Mouse (Mus musculus) embryonic stem cell, embryonic (primary cell): ENCODE measurements at regions not wholly inside any gene's neighbourhood (a gene's known extent, or its start where the extent isn't known, plus 50 kb on each side); places are given as distances from the start of the nearest gene placed in this dataset.
"Not testable (repeated sequence)": the region's sequence is repeated elsewhere in the genome, so short reads cannot be mapped to it uniquely, and the experiment has no call there.

Experiments
- CTCF ChIA-PET, 4 experiments: fragments of 300-600 bp in 2 of 4; fragments of 350-600 bp in 2 of 4; sonication (Branson Sonifier 250); formaldehyde crosslinking; loops; one replicate each; lab custom pipeline; 2022; ENCODE audit warnings: inconsistent platforms in 2 of 4; lab: Charles Lee
- POLR2A ChIA-PET, 4 experiments: fragments of 300-600 bp in 2 of 4; fragments of 350-600 bp in 2 of 4; sonication (Branson Sonifier 250); formaldehyde crosslinking; loops; one replicate each; lab custom pipeline; 2022; ENCODE audit warnings: antibody characterized with exemption in 4 of 4, inconsistent platforms in 1 of 4; lab: Charles Lee

- POLR2A ChIA-PET: interaction anchor here in 1 of 4 experiments (0.8 to 1.5 kb wide), 3 partner anchors 11 to 39 kb away, joined by 3 read pairs; no protein-coding TSS in a partner anchor
- CTCF ChIA-PET: interaction anchor here in 3 of 4 experiments (0.9 to 2.7 kb wide), 9 partner anchors 13 to 489 kb away, joined by 3 to 13 read pairs (median 6); no protein-coding TSS in a partner anchor
These were observed 293.1 kb downstream of the Ajap1 start for GRCm38 (mm10) chr4:153189485-153189884.

- CTCF ChIA-PET: interaction anchor here (0.5 to 2.7 kb wide), 13 partner anchors 9 to 916 kb away, joined by 3 to 13 read pairs (median 5); no protein-coding TSS in a partner anchor
- POLR2A ChIA-PET: interaction anchor here in 2 of 4 experiments (0.8 to 1.5 kb wide), 5 partner anchors 12 to 48 kb away, joined by 3 to 4 read pairs (median 3); no protein-coding TSS in a partner anchor
These were observed 294.0 kb downstream of the Ajap1 start for GRCm38 (mm10) chr4:153188504-153189031.

- CTCF ChIA-PET: interaction anchor here in 3 of 4 experiments (0.5 to 2.7 kb wide), 5 partner anchors 13 to 525 kb away, joined by 3 to 13 read pairs (median 6); no protein-coding TSS in a partner anchor
- POLR2A ChIA-PET: interaction anchor here in 2 of 4 experiments (1.2 to 1.5 kb wide), 3 partner anchors 19 to 49 kb away, joined by 3 to 4 read pairs (median 3); no protein-coding TSS in a partner anchor
These were observed 294.6 kb downstream of the Ajap1 start for GRCm38 (mm10) chr4:153187959-153188503.

- ChIA-PET CTCF (interaction anchor here in 1 of 4 experiments (1.0 kb wide), 1 partner anchor 304 kb away, joined by 3 read pairs; no protein-coding TSS in a partner anchor), POLR2A (interaction anchor here in 1 of 4 experiments (1.1 kb wide), 1 partner anchor 40 kb away, joined by 3 read pairs; no protein-coding TSS in a partner anchor)
These were observed 305.1 kb downstream of the Ajap1 start for GRCm38 (mm10) chr4:153177496-153177895.

- CTCF ChIA-PET: interaction anchor here (0.5 to 3.2 kb wide), 49 partner anchors 9 to 475 kb away, joined by 3 to 25 read pairs (median 4); partner anchors contain the start of gene Ajap1 (in 1 of the 4)
- POLR2A ChIA-PET: interaction anchor here in 1 of 4 experiments (0.6 to 1.5 kb wide), 5 partner anchors 43 to 315 kb away, joined by 3 to 6 read pairs (median 3); no protein-coding TSS in a partner anchor
These were observed 307.0 kb downstream of the Ajap1 start for GRCm38 (mm10) chr4:153175660-153176059.

- CTCF ChIA-PET: interaction anchor here (0.8 to 3.2 kb wide), 21 partner anchors 8 to 475 kb away, joined by 3 to 25 read pairs (median 4); partner anchors contain the start of gene Ajap1 (in 1 of the 4)
These were observed 307.5 kb downstream of the Ajap1 start for GRCm38 (mm10) chr4:153175077-153175476.

GRCm38 (mm10) chr4:153169991-153170390, 312.6 kb downstream of the Ajap1 start:
- ChIA-PET CTCF (no interaction called here), POLR2A (no interaction called here)

More at GRCm38 (mm10) chr4:153175077-153175476, 307.5 kb downstream of the Ajap1 start:
- POLR2A ChIA-PET: interaction anchor here in 2 of 4 experiments (0.6 to 1.5 kb wide), 5 partner anchors 10 to 305 kb away, joined by 3 to 6 read pairs (median 4); no protein-coding TSS in a partner anchor

- CTCF ChIA-PET: interaction anchor here in 3 of 4 experiments (0.6 to 2.3 kb wide), 8 partner anchors 11 to 464 kb away, joined by 3 to 11 read pairs (median 4); no protein-coding TSS in a partner anchor
- POLR2A ChIA-PET: interaction anchor here in 1 of 4 experiments (0.6 kb wide), 1 partner anchor 65 kb away, joined by 5 read pairs; no protein-coding TSS in a partner anchor
These were observed 317.8 kb downstream of the Ajap1 start for GRCm38 (mm10) chr4:153164810-153165209.

GRCm38 (mm10) chr4:153160115-153160514, 322.5 kb downstream of the Ajap1 start:
- POLR2A ChIA-PET: no interaction called here
- CTCF ChIA-PET: interaction anchor here (0.6 to 1.6 kb wide), 7 partner anchors 16 to 1175 kb away, joined by 3 to 8 read pairs (median 4); no protein-coding TSS in a partner anchor

- ChIA-PET POLR2A (no interaction called here), CTCF (interaction anchor here in 1 of 4 experiments (0.6 kb wide), 1 partner anchor 49 kb away, joined by 3 read pairs; no protein-coding TSS in a partner anchor)
These were observed 325.0 kb downstream of the Ajap1 start for GRCm38 (mm10) chr4:153157572-153157971.

GRCm38 (mm10) chr4:153152923-153153322, 329.7 kb downstream of the Ajap1 start:
- POLR2A ChIA-PET, CTCF ChIA-PET: not testable (repeated sequence)

- CTCF ChIA-PET: interaction anchor here in 1 of 4 experiments (0.6 kb wide), 1 partner anchor 606 kb away, joined by 4 read pairs; no protein-coding TSS in a partner anchor
These were observed 349.5 kb downstream of the Ajap1 start for GRCm38 (mm10) chr4:153133147-153133546.

GRCm38 (mm10) chr4:153129345-153129744, 353.3 kb downstream of the Ajap1 start:
- ChIA-PET CTCF (no interaction called here), POLR2A (interaction anchor here in 1 of 4 experiments (0.6 kb wide), 1 partner anchor 647 kb away, joined by 3 read pairs; no protein-coding TSS in a partner anchor)

More at GRCm38 (mm10) chr4:153133147-153133546, 349.5 kb downstream of the Ajap1 start:
- POLR2A ChIA-PET: interaction anchor here in 1 of 4 experiments (0.7 kb wide), 1 partner anchor 42 kb away, joined by 5 read pairs; no protein-coding TSS in a partner anchor

GRCm38 (mm10) chr4:153128162-153128561, 354.4 kb downstream of the Ajap1 start:
- ChIA-PET POLR2A (no interaction called here), CTCF (interaction anchor here in 2 of 4 experiments (0.6 to 1.1 kb wide), 3 partner anchors 18 to 365 kb away, joined by 3 to 4 read pairs (median 3); no protein-coding TSS in a partner anchor)

GRCm38 (mm10) chr4:153120480-153120879, 362.1 kb downstream of the Ajap1 start:
- CTCF ChIA-PET: no interaction called here

GRCm38 (mm10) chr4:153119647-153120102, 362.9 kb downstream of the Ajap1 start:
- ChIA-PET POLR2A (no interaction called here), CTCF (no interaction called here)

More at GRCm38 (mm10) chr4:153120480-153120879, 362.1 kb downstream of the Ajap1 start:
- POLR2A ChIA-PET: no interaction called here

GRCm38 (mm10) chr4:153118824-153119646, 363.6 kb downstream of the Ajap1 start:
- ChIA-PET POLR2A (no interaction called here), CTCF (no interaction called here)

GRCm38 (mm10) chr4:153114998-153115397, 367.6 kb downstream of the Ajap1 start:
- CTCF ChIA-PET: no interaction called here

More at GRCm38 (mm10) chr4:153114998-153115397, 367.6 kb downstream of the Ajap1 start:
- POLR2A ChIA-PET: interaction anchor here in 1 of 4 experiments (0.6 kb wide), 1 partner anchor 202 kb away, joined by 3 read pairs; no protein-coding TSS in a partner anchor
